Mouse (Mus musculus) embryonic facial prominence, embryonic 13.5 days (tissue): ENCODE measurements at regions not wholly inside any gene's neighbourhood (a gene's known extent, or its start where the extent isn't known, plus 50 kb on each side); places are given as distances from the start of the nearest gene placed in this dataset.

Experiments used
- ATAC-seq: fragments of 200-750 bp; cut with Nextera tagmentation; 2 replicates; pipeline ENCODE4 v1.8.0; 2017; ENCODE audit warnings: low read depth; ENCODE audit not compliant: insufficient number of reproducible peaks, insufficient read depth, low FRiP score, low TSS enrichment
- H3K27ac ChIP-seq: fragments of 300-500 bp; sonication (generic); 2 replicates; pipeline ENCODE4 v1.5.1; 2015; ENCODE audit warnings: moderate library complexity, mild to moderate bottlenecking, inconsistent platforms
- H3K27me3 ChIP-seq: fragments of 300-500 bp; sonication (generic); 2 replicates; pipeline ENCODE4 v1.6.1; 2015; ENCODE audit warnings: mild to moderate bottlenecking, inconsistent platforms
- H3K36me3 ChIP-seq: fragments of 300-500 bp; sonication (generic); 2 replicates; pipeline ENCODE4 v1.6.1; 2015; ENCODE audit warnings: mild to moderate bottlenecking, inconsistent platforms
- H3K4me1 ChIP-seq: fragments of 300-500 bp; sonication (generic); 2 replicates; pipeline ENCODE4 v1.6.1; 2015; ENCODE audit warnings: inconsistent platforms
- H3K4me2 ChIP-seq: fragments of 300-500 bp; sonication (generic); 2 replicates; pipeline ENCODE4 v1.6.1; 2015; ENCODE audit warnings: moderate library complexity, mild to moderate bottlenecking, inconsistent platforms
- H3K4me3 ChIP-seq: fragments of 300-500 bp; sonication (generic); 2 replicates; pipeline ENCODE4 v1.5.1; 2015; ENCODE audit warnings: mild to moderate bottlenecking, inconsistent platforms
- H3K9ac ChIP-seq: fragments of 300-500 bp; sonication (generic); 2 replicates; pipeline ENCODE4 v1.6.1; 2015; ENCODE audit warnings: mild to moderate bottlenecking, inconsistent platforms
- H3K9me3 ChIP-seq: fragments of 300-500 bp; sonication (generic); 2 replicates; pipeline ENCODE4 v1.6.1; 2016; ENCODE audit warnings: inconsistent platforms
- WGBS: fragments of 180-500 bp; shearing (Covaris S2); methylation state at CpG from one replicate; pipeline ENCODE4 v1.1.7; 2015; ENCODE audit warnings: mixed read lengths; 5-methylcytosine and 5-hydroxymethylcytosine counted together

- Histone ChIP-seq H3K4me1 (no peaks in the 10 kb centered on the region), H3K27ac (no peak overlapping the region), H3K9me3 (no peaks in the 10 kb centered on the region), H3K27me3 (no peaks in the 10 kb centered on the region; the same call in 1 of the 2 replicates), H3K4me3 (no peak overlapping the region), H3K4me2 (no peak overlapping the region), H3K9ac (no peak overlapping the region), H3K36me3 (no peaks in the 10 kb centered on the region)
- no peak for ATAC-seq
- 84% methylated on average over 10 of the region's 10 CpGs for WGBS
Measured at GRCm38 (mm10) chr10:111684409-111685346, 178.6 kb downstream of the Phlda1 start.

GRCm38 (mm10) chr10:111686585-111686984, 180.5 kb downstream of the Phlda1 start:
- Histone ChIP-seq H3K36me3 (no peaks in the 10 kb centered on the region), H3K4me3 (no peak overlapping the region), H3K9ac (no peak overlapping the region), H3K4me1 (no peaks in the 10 kb centered on the region), H3K27ac (no peak overlapping the region), H3K27me3 (no peaks in the 10 kb centered on the region; the same call in 1 of the 2 replicates), H3K9me3 (no peaks in the 10 kb centered on the region), H3K4me2 (no peak overlapping the region)
- 25% methylated on average over 5 of the region's 5 CpGs for WGBS
- ATAC-seq, result no peak

DNA sequence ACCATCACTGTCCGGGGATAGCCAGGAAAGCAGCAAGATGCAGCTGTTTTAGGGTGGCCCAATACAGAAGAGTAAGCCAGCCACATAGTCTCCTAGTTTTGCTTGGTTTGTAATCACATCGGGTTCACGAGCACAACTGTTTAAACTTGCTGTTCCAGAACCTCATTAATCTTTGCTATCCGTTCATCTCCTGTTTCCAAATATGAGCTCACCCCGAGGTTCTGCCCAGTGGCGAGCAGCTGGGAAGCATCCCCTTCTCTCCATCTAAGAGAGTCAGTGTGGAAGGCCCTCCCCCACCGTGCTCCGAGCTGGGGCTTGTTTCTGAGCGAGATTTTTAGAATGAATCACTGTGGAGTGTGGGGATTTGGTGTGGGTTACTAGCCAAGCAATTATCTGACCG, 183.5 kb downstream of the Phlda1 start:
- no peaks in the 10 kb centered on the region for H3K36me3 ChIP-seq
- H3K4me3 ChIP-seq, result no peak overlapping the region
- H3K27me3 ChIP-seq, result no peaks in the 10 kb centered on the region; the same call in 1 of the 2 replicates
- WGBS, result 44% methylated on average over 10 of the region's 10 CpGs
- H3K9ac ChIP-seq, result no peak overlapping the region
- peaks cover 10% of the 10 kb centered on the region for H3K4me1 ChIP-seq
- no peaks in the 10 kb centered on the region for H3K9me3 ChIP-seq
- no peak overlapping the region for H3K4me2 ChIP-seq
- ATAC-seq, result no peak
- H3K27ac ChIP-seq, result no peak overlapping the region

DNA sequence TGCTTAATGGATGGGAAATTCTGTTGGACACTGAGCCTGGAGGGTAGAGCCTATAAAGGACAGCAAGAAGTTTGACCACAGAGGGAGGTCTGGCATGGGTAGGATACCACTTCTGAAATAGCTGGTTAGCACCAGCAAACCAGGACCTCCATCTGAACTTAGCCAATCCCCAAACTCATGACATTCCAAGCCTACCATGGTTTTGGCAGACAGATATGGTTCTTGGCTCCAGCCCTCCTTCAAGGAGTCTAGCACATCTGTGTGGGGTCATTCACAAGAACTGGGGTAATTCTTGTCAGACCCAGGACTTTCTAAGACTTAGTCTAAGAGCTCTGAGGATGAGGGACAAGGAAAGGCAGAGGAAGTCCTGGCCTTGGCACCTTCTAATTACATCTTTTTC, 187.7 kb downstream of the Phlda1 start:
- Histone ChIP-seq H3K9me3 (no peaks in the 10 kb centered on the region), H3K4me1 (peaks cover 15% of the 10 kb centered on the region), H3K4me3 (no peak overlapping the region), H3K36me3 (no peaks in the 10 kb centered on the region), H3K27me3 (no peaks in the 10 kb centered on the region), H3K4me2 (no peak overlapping the region), H3K27ac (no peak overlapping the region), H3K9ac (no peak overlapping the region)
- no peak for ATAC-seq

DNA sequence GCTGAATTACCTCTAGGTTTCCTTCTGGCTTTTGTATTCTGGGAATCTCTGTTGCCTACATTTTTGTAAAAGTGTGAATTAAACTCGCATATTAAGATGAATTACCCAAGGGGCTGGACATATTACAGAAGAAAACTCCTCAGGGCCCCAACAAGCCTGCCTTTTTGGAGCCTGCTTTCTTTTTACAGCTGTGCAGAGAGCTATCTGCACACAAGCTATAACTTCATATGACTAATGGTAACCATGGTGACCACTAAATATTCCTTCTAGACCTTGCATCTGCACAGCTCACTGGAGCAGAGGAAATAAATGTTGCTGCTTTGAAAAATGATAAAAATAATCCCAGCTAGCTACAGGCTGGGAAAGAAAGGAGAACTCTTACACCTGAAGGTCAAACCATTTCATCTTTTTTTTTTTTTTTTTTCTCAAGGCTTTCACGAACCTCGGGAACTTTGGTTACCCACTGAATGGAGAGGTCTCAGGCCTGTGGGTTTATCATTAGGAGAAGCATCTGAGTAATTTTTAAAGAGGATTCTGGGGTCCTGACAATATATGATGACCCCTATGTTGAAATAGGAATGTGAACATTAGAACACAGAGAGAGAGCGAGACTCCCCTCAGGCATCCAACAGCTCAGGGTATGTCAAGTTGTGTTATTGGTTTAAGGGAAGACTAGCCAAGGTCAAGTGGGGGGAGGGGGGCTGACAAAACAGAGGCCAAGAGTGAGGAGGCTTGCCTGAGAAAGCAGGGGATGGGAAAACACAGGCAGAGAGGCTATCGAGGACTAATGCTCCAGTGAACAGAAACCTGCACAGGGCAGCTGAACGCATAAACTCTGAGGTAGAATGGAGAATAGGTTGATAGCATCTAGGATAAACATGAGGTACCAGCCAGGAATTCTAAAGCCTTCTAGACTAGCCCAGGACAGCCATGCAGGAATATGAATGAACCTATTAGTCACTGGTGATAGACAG, 188.4 kb downstream of the Phlda1 start:
- Histone ChIP-seq H3K9me3 (no peaks in the 10 kb centered on the region), H3K4me2 (no peak overlapping the region), H3K4me1 (peaks cover 22% of the 10 kb centered on the region), H3K36me3 (no peaks in the 10 kb centered on the region), H3K27me3 (no peaks in the 10 kb centered on the region), H3K9ac (no peak overlapping the region), H3K27ac (no peak overlapping the region), H3K4me3 (no peak overlapping the region)
- WGBS, result 62% methylated on average over 6 of the region's 6 CpGs
- ATAC-seq, result no peak

GRCm38 (mm10) chr10:111695918-111696760, 190.1 kb downstream of the Phlda1 start:
- WGBS, result 80% methylated on average over 4 of the region's 4 CpGs
- Histone ChIP-seq H3K27ac (no peak overlapping the region), H3K9me3 (no peaks in the 10 kb centered on the region), H3K36me3 (no peaks in the 10 kb centered on the region), H3K9ac (no peak overlapping the region), H3K4me1 (peaks cover 32% of the 10 kb centered on the region), H3K4me2 (no peak overlapping the region), H3K4me3 (no peak overlapping the region), H3K27me3 (no peaks in the 10 kb centered on the region)
- ATAC-seq, result no peak

DNA sequence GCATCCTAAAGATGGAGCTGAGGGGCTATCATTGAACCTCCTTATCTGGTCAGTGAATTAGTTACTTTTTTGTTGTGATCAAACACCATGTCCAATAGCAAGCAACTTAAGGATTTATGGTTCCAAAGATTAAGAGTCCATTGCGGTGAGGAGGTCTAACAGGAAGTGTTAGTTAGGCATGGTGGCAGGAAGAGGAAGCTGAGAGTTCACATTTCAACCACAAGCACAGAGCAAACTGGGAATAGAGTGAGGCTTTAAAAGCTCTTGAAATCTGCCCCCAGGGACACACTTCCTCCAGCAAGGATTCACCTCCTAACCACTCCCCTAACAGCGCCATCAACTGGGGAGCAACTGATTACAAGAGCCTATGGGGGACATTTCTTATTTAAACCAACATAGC, 190.9 kb downstream of the Phlda1 start:
- 85% methylated on average over 2 of the region's 2 CpGs for WGBS

GRCm38 (mm10) chr10:111699557-111700508, 193.7 kb downstream of the Phlda1 start:
- Histone ChIP-seq H3K4me2 (peak overlapping the region; percentile 47), H3K27me3 (no peaks in the 10 kb centered on the region), H3K9ac (no peak overlapping the region), H3K4me3 (no peak overlapping the region), H3K27ac (0 out of 2 replicates have a peak overlapping the region, but pooled peaks have one; percentile 28), H3K4me1 (peaks cover 20% of the 10 kb centered on the region), H3K36me3 (no peaks in the 10 kb centered on the region), H3K9me3 (no peaks in the 10 kb centered on the region)
- no peak; the same call in 1 of the 2 replicates for ATAC-seq
- WGBS, result 37% methylated on average over 16 of the region's 16 CpGs

More for the DNA sequence above, 190.9 kb downstream of the Phlda1 start:
- ATAC-seq, result no peak
- no peaks in the 10 kb centered on the region for H3K9me3 ChIP-seq
- no peaks in the 10 kb centered on the region for H3K36me3 ChIP-seq
- no peak overlapping the region for H3K4me2 ChIP-seq
- no peak overlapping the region for H3K9ac ChIP-seq
- H3K4me1 ChIP-seq, result peaks cover 32% of the 10 kb centered on the region
- no peaks in the 10 kb centered on the region for H3K27me3 ChIP-seq
- no peak overlapping the region for H3K4me3 ChIP-seq
- no peak overlapping the region for H3K27ac ChIP-seq

DNA sequence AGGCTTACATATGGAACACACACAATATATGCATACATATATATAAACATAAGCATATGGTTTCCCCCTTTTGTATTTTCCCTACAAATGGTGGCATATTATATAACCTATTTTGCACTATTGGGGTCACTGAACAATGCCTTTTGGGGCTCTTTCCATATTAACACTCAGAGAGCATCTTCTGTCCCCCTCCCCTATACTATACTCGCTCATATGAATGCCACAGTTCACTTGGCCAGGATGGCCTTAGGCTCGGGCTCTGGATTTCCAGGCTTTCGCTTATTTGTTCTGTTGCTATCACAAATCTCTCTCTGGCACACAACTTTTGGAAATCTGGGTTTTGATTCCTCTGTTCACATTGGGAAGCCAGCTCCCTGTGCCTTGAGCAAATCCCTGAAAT, 194.5 kb downstream of the Phlda1 start:
- ATAC-seq, result no peak
- no peak overlapping the region for H3K9ac ChIP-seq
- WGBS, result 73% methylated on average over 3 of the region's 3 CpGs
- no peak overlapping the region for H3K27ac ChIP-seq
- H3K4me2 ChIP-seq, result no peak overlapping the region
- H3K4me3 ChIP-seq, result no peak overlapping the region
- H3K9me3 ChIP-seq, result peaks cover under 1% of the 10 kb centered on the region; the same call in 1 of the 2 replicates
- H3K4me1 ChIP-seq, result peaks cover 18% of the 10 kb centered on the region
- no peaks in the 10 kb centered on the region for H3K36me3 ChIP-seq
- no peaks in the 10 kb centered on the region for H3K27me3 ChIP-seq

DNA sequence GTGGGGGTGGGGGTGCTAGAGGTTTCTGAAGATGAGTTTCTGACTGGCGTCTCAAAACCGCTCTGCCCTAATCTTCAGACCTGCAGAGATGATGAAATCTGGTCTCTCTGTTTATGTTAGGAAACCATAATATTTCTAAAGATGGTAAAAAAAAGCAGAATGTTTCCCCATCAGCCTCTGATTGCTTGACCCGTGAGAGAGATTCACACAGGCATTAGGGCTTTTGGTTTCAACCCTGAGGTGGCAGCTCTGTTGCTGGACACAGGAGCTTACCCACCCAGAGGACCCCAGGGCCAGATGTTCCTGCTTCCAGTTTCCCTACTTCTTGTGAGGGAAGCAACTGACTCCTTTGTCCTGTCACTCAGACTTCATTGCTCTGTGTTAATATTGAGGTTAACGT, 195.1 kb downstream of the Phlda1 start:
- Histone ChIP-seq H3K27me3 (no peaks in the 10 kb centered on the region), H3K9me3 (peaks cover 5% of the 10 kb centered on the region), H3K36me3 (no peaks in the 10 kb centered on the region), H3K4me3 (no peak overlapping the region), H3K9ac (no peak overlapping the region), H3K4me1 (peaks cover 18% of the 10 kb centered on the region), H3K27ac (no peak overlapping the region), H3K4me2 (no peak overlapping the region)
- ATAC-seq, result no peak
- 56% methylated on average over 4 of the region's 4 CpGs for WGBS
